Mouse (Mus musculus) MEL (cell line): ENCODE measurements around the gene Sult2b1. TPM values are rescaled to one million over a fixed set of nuclear protein-coding genes. Genes with fewer than 3 reads are reported as not detected.

ENCODE experiments used
- DNase-seq: peaks from one replicate; pipeline ENCODE4 v3.0.0; 2011; ENCODE audit warnings: low read depth, low spot score
- H3K27ac ChIP-seq: 2 replicates; pipeline ENCODE4 v1.5.1; 2012; ENCODE audit warnings: low read depth, mild to moderate bottlenecking, control low read depth, low read length, moderate library complexity; ENCODE audit not compliant: control insufficient read depth
- H3K27me3 ChIP-seq, 2 experiments: fragments of 150-350 bp in 1 of 2; sonication (generic) in 1 of 2; 2 replicates each; pipeline ENCODE4 v1.6.1; 2012; ENCODE audit warnings: low read length in 2 of 2, mild to moderate bottlenecking in 2 of 2, improper control_type of control experiment in 1 of 2, moderate library complexity in 1 of 2; ENCODE audit not compliant: insufficient read depth in 2 of 2, control insufficient read depth in 1 of 2
- H3K36me3 ChIP-seq, 2 experiments: 2 replicates each; pipeline ENCODE4 v1.6.1; 2012 to 2014; ENCODE audit warnings: low read length in 2 of 2, improper control_type of control experiment in 1 of 2, inconsistent platforms in 1 of 2, mild to moderate bottlenecking in 1 of 2; ENCODE audit not compliant: insufficient read depth in 2 of 2, control insufficient read depth in 1 of 2
- H3K4me1 ChIP-seq, 2 experiments: fragments of 150-350 bp in 1 of 2; sonication (generic) in 1 of 2; 2 replicates each; pipeline ENCODE4 v1.6.1; 2012; ENCODE audit warnings: low read length in 2 of 2, improper control_type of control experiment in 1 of 2, mild to moderate bottlenecking in 1 of 2; ENCODE audit not compliant: insufficient read depth in 2 of 2, control insufficient read depth in 1 of 2
- H3K4me3 ChIP-seq, 2 experiments: fragments of 150-350 bp in 1 of 2; sonication (generic) in 1 of 2; 2 replicates each; pipeline ENCODE4 v1.5.1; 2012; ENCODE audit warnings: low read depth in 2 of 2, low read length in 2 of 2, mild to moderate bottlenecking in 2 of 2, moderate library complexity in 2 of 2, control low read depth in 1 of 2, improper control_type of control experiment in 1 of 2; ENCODE audit not compliant: control insufficient read depth in 1 of 2, insufficient read depth in 1 of 2
- H3K79me2 ChIP-seq: 2 replicates; pipeline ENCODE4 v1.6.1; 2012; ENCODE audit warnings: mild to moderate bottlenecking, low read length, moderate library complexity; ENCODE audit not compliant: control insufficient read depth, poor library complexity, insufficient read depth
- H3K9ac ChIP-seq: 2 replicates; pipeline ENCODE4 v1.6.1; 2012; ENCODE audit warnings: low read depth, mild to moderate bottlenecking, control low read depth, low read length, moderate library complexity; ENCODE audit not compliant: control insufficient read depth, poor library complexity, severe bottlenecking
- H3K9me3 ChIP-seq: fragments of 150-350 bp; sonication (generic); replicated peaks from 2 replicates; pipeline ENCODE4 v1.6.1; 2012; ENCODE audit warnings: mild to moderate bottlenecking, low read length, improper control_type of control experiment, moderate library complexity; ENCODE audit not compliant: insufficient read depth
- CTCF ChIP-seq, 3 experiments: IDR thresholded peaks in 2 of 3; conservative IDR thresholded peaks in 1 of 3; 2 replicates each; pipeline ENCODE4 v1.5.1; 2011 to 2012; ENCODE audit warnings: low read length in 3 of 3, low read depth in 2 of 3, mild to moderate bottlenecking in 2 of 3, improper control_type of control experiment in 1 of 3, inconsistent platforms in 1 of 3, mixed read lengths in 1 of 3, moderate library complexity in 1 of 3; ENCODE audit not compliant: control insufficient read depth in 1 of 3, insufficient read depth in 1 of 3, poor library complexity in 1 of 3, severe bottlenecking in 1 of 3
- E2F4 ChIP-seq: IDR thresholded peaks from 2 replicates; pipeline ENCODE4 v1.6.1; 2011; ENCODE audit warnings: low read depth, low read length, improper control_type of control experiment, borderline replicate concordance
- MAX ChIP-seq: IDR thresholded peaks from 2 replicates; pipeline ENCODE4 v1.6.1; 2011; ENCODE audit warnings: low read length, improper control_type of control experiment
- MAZ ChIP-seq: IDR thresholded peaks from 2 replicates; pipeline ENCODE4 v1.6.1; 2012; ENCODE audit warnings: low read depth, mild to moderate bottlenecking, inconsistent platforms, low read length, improper control_type of control experiment
- MXI1 ChIP-seq: IDR thresholded peaks from 2 replicates; pipeline ENCODE4 v1.6.1; 2011; ENCODE audit warnings: mild to moderate bottlenecking, low read depth, low read length, improper control_type of control experiment
- POLR2A ChIP-seq, 2 experiments: IDR thresholded peaks; 2 replicates each; pipeline ENCODE4 v1.6.1; 2011 to 2012; ENCODE audit warnings: low read length in 2 of 2, mild to moderate bottlenecking in 2 of 2, control low read depth in 1 of 2, improper control_type of control experiment in 1 of 2, low read depth in 1 of 2, moderate library complexity in 1 of 2; ENCODE audit not compliant: control insufficient read depth in 1 of 2, insufficient read depth in 1 of 2, poor library complexity in 1 of 2
- POLR2AphosphoS5 ChIP-seq: IDR thresholded peaks from 2 replicates; pipeline ENCODE4 v1.6.1; 2012; ENCODE audit warnings: low read depth, borderline replicate concordance, mild to moderate bottlenecking, inconsistent platforms, low read length, moderate library complexity, mixed read lengths
- ZNF384 ChIP-seq: IDR thresholded peaks from 2 replicates; pipeline ENCODE4 v1.6.1; 2012; ENCODE audit warnings: low read depth, mild to moderate bottlenecking, inconsistent platforms, low read length, improper control_type of control experiment
- polyA plus RNA-seq, 2 experiments: library from polyadenylated mRNA; stranded (reverse) in 1 of 2; unstranded in 1 of 2; fragments of >175 nt in 1 of 2; fragments of >200 nt in 1 of 2; gene quantifications; 2 replicates each; pipeline versions ENCODE4 v1.2.1 to v1.2.4; 2012; ENCODE audit warnings: low replicate concordance in 2 of 2, low read depth in 1 of 2; ENCODE audit not compliant: insufficient read length in 2 of 2, insufficient read depth in 1 of 2, missing spikeins in 1 of 2
- total RNA-seq: library from RNA; depleted of rRNA; stranded (reverse); fragments of 300-350 nt; gene quantifications from 2 replicates; pipeline ENCODE4 v1.2.3, GENCODE M21; 2012

Gene Sult2b1
- total and polyA plus RNA-seq, 3 experiments: 0.08 to 0.47 TPM; not detected in 1

- no peaks in the 10 kb centered on the region for H3K27me3 ChIP-seq
- peaks cover 40% of the 10 kb centered on the region for H3K79me2 ChIP-seq
- peaks cover 0 to 3% of the 10 kb centered on the region in 2 experiments; a peak in 1 of 4 replicates for H3K4me1 ChIP-seq
- H3K9me3 ChIP-seq: no peaks in the 10 kb centered on the region
- DNase-seq: peak; percentile 46
- TF ChIP-seq MXI1: no peak
- TF ChIP-seq POLR2A (IDR thresholded peaks at IDR 0.05; ENCODE audit: control insufficient read depth in 1 of 2, insufficient read depth in 1 of 2, low read depth in 1 of 2, low read length in 2 of 2, poor library complexity in 1 of 2): peak in 1 of 2 experiments; percentile 54; a peak in 1 of 4 replicates
- TF ChIP-seq CTCF (IDR thresholded peaks at IDR 0.05 in 2 of 3, conservative IDR thresholded peaks at IDR 0.05 in 1 of 3; ENCODE audit: control insufficient read depth in 1 of 3, insufficient read depth in 1 of 3, low read depth in 2 of 3, low read length in 3 of 3, poor library complexity in 1 of 3, severe bottlenecking in 1 of 3): peak in 2 of 3 experiments; percentile 4 to 23; a peak in 3 of 6 replicates
- peak within 1 kb of the TSS in 1 of 2 experiments; percentile 69; a peak in 2 of 4 replicates for H3K4me3 ChIP-seq
- no peak within 1 kb of the TSS for H3K27ac ChIP-seq
- peaks cover 2% of the 10 kb centered on the region in 2 experiments; a peak in 3 of 4 replicates for H3K36me3 ChIP-seq
- H3K9ac ChIP-seq: peak within 1 kb of the TSS; percentile 87; the same call in 1 of the 2 replicates
These were observed 63.8 kb downstream of the Sult2b1 start, which contains the start of gene Fam83e for GRCm38 (mm10) chr7:45720413-45721233. Fam83e (plus strand) TSS chr7:45721212.

GRCm38 (mm10) chr7:45719738-45720412 lies 64.6 kb downstream of the Sult2b1 start:
- H3K36me3 ChIP-seq: peaks cover 2% of the 10 kb centered on the region in 2 experiments; a peak in 3 of 4 replicates
- TF ChIP-seq POLR2AphosphoS5: no peak
- no peak for TF ChIP-seq ZNF384
- TF ChIP-seq E2F4: no peak
- TF ChIP-seq MAZ: no peak
- peak; percentile 22 for DNase-seq
- 0 out of 2 replicates have a peak overlapping the region, but pooled peaks have one; percentile 9 for H3K27ac ChIP-seq
- H3K4me1 ChIP-seq: peaks cover 0 to 5% of the 10 kb centered on the region in 2 experiments; a peak in 1 of 4 replicates
- peak overlapping the region; percentile 9 to 69; a peak in 2 of 4 replicates for H3K4me3 ChIP-seq
- no peaks in the 10 kb centered on the region for H3K9me3 ChIP-seq
- H3K27me3 ChIP-seq: no peaks in the 10 kb centered on the region
- H3K9ac ChIP-seq: peak overlapping the region; percentile 87
- H3K79me2 ChIP-seq: peaks cover 42% of the 10 kb centered on the region

- no peaks in the 10 kb centered on the region for H3K27me3 ChIP-seq
- peak overlapping the region; percentile 69 to 73 for H3K4me3 ChIP-seq
- peaks cover 48% of the 10 kb centered on the region for H3K79me2 ChIP-seq
- peaks cover 0 to 5% of the 10 kb centered on the region in 2 experiments; a peak in 1 of 4 replicates for H3K4me1 ChIP-seq
- TF ChIP-seq POLR2A (IDR thresholded peaks at IDR 0.05; ENCODE audit: control insufficient read depth in 1 of 2, insufficient read depth in 1 of 2, low read depth in 1 of 2, low read length in 2 of 2, poor library complexity in 1 of 2) (0 out of 4 replicates have a peak, but pooled peaks of 1 of the 2 experiments have one; percentile 6), MAX (no peak)
- TF ChIP-seq, all 39 proteins: peak for 1
- H3K36me3 ChIP-seq: peaks cover 2% of the 10 kb centered on the region in 2 experiments; a peak in 3 of 4 replicates
- no peaks in the 10 kb centered on the region for H3K9me3 ChIP-seq
- H3K27ac ChIP-seq: peak overlapping the region; percentile 59
- peak; percentile 35 for DNase-seq
- peak overlapping the region; percentile 87 for H3K9ac ChIP-seq
These were observed 65.3 kb downstream of the Sult2b1 start for GRCm38 (mm10) chr7:45719180-45719579.
